Mouse (Mus musculus): ENCODE measurements around the gene Slitrk3.

DNA sequence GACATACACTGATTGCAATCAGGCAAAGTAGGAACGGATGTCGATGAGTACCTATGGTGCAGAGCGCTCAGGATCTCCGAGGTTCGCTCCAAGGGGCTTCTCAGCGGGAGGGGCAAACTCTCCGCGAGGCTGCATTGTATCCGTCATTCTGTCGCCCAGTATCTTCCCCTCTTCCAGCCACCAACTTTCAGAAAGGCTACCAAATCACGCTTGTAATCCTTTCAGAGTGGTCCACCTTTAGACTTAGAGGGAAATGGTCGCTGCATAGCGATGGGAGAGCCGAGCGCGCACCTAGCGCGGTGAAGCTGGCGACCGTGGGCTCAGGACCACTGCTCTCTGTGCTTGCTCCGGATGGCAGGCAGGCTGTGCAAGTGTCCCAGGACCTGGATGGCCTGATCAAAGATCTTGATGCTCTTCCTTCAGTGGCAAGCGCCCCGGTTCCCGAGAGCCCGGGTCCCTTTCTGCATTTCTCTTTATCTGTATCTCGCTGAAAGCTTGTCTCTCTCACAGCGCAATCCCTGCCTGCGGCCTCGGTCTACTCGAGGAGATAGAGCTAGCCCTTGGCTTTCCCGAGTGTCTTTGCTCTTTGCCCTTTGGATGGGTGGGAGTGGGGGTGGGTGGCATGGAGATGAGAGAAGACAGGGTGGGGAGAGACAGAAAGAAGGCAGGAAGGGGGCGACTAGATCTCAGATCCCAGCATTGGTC lies 959 bp downstream of the Slitrk3 start:
- TF ChIP-seq POLR2A (IDR thresholded peaks at IDR 0.05; ENCODE audit: control insufficient read depth, low read depth, low read length) (no peak), CTCF (IDR thresholded peaks at IDR 0.05; ENCODE audit: control insufficient read depth, insufficient read depth, insufficient replicate concordance, low read depth, low read length) (no peak)
